Comparison of ENCODE assay signal across 10 mouse cellular contexts in the genomic region with DNA sequence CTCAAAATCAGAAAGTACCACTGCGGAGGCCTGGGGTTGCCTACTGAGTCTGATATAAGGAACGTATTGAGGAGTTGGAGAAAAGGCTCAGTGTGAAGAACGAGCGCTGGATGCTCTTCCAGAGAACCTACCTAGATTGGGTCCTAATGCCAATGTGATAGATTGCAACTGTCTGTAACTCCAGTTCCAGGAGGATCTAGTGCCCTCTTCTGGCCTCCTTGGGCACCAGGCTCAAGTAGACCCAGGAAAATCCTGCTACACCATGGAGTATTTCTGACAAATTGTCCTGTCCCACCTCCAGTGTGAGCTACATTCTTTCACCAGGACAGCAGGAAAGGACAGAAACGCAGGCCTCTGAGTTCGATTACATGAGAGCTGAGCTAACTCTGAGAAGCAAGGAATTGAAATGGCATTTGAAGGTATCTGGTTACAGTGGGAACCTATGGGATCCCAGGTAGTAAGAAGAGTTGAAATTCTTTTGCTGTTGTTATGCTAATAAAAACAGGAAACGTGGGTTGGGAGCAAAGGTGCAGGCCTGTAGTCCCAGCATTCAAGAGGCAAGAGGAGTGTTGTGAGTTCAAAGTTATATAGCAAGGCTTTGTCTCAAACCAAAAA. TPM values are rescaled to one million over a fixed set of nuclear protein-coding genes. Genes with fewer than 3 reads are reported as not detected.
A peak's percentile ranks its signal among the peaks of the same experiment; 100 is the strongest.
DNase-seq lines count a peak whose midpoint lies in the region; ATAC-seq and TF ChIP-seq lines count a peak whose summit lies in the region.
"Had no signal": no experiment of that assay in that cellular context is flagged by ENCODE, and none has a peak within 500 bp of the region (broad histone marks: within the 10 kb centered on the region; RNA-seq: fewer than 3 reads in every experiment).

No protein-coding gene starts in this region.

- H3K27me3 ChIP-seq in midbrain, embryonic 14.5 days (ENCODE audit: control insufficient read depth, insufficient read depth, low read length): no peaks in the 10 kb centered on the region
- H3K27me3 ChIP-seq in midbrain, embryonic 15.5 days (replicated peaks): no peaks in the 10 kb centered on the region
- H3K27me3 ChIP-seq in lung, embryonic 14.5 days (ENCODE audit: insufficient read depth, low read length): no peaks in the 10 kb centered on the region
- H3K27me3 ChIP-seq: heart, embryonic 13.5 days; lung, embryonic 15.5 days had no signal

- no peak for ATAC-seq in midbrain, embryonic 14.5 days (ENCODE audit: low FRiP score, low TSS enrichment)
- no peak for ATAC-seq in midbrain, embryonic 15.5 days (replicated peaks)
- no peak for ATAC-seq in lung, embryonic 14.5 days (ENCODE audit: insufficient read depth)

- intact Hi-C loops in gastrocnemius, postnatal 36 days (cut with DNase I): no loop called here

- DNase-seq in embryo, embryonic 10 days (ENCODE audit: low spot score): peak; percentile 44
- no peak for DNase-seq in embryo, embryonic 9.5 days (ENCODE audit: extremely low spot score)
- peak; percentile 49 for DNase-seq in midbrain, embryonic 14.5 days
- peak; percentile 40 for DNase-seq in lung, embryonic 14.5 days
- no peak for DNase-seq in gastrocnemius, postnatal 36 days
- DNase-seq in spleen, adult 18-20 months: no peak

- no peak overlapping the region for H3K4me3 ChIP-seq in midbrain, embryonic 14.5 days (replicated peaks; ENCODE audit: low read depth, low read length)
- no peak overlapping the region for H3K4me3 ChIP-seq in midbrain, embryonic 15.5 days
- no peak overlapping the region for H3K4me3 ChIP-seq in bone marrow macrophage, adult 2 months (ENCODE audit: insufficient read depth, low read length)
- H3K4me3 ChIP-seq in lung, embryonic 14.5 days (ENCODE audit: low read depth, low read length): no peak overlapping the region
- H3K4me3 ChIP-seq: heart, embryonic 13.5 days; lung, embryonic 15.5 days had no signal

- 58% methylated on average over 7 of the region's 7 CpGs for WGBS in midbrain, embryonic 14.5 days
- 57% methylated on average over 7 of the region's 7 CpGs for WGBS in midbrain, embryonic 15.5 days
- 33% methylated on average over 7 of the region's 7 CpGs for WGBS in lung, embryonic 14.5 days

- TF ChIP-seq CTCF in bone marrow macrophage, adult 2 months (IDR thresholded peaks at IDR 0.05; ENCODE audit: low read depth, low read length): peak; percentile 47; the same call in 1 of the 2 replicates
- peak; percentile 46 for TF ChIP-seq CTCF in lung, embryonic 14.5 days (IDR thresholded peaks at IDR 0.05; ENCODE audit: low read depth)

- H3K4me2 ChIP-seq in midbrain, embryonic 14.5 days (ENCODE audit: low read length): no peak overlapping the region
- H3K4me2 ChIP-seq in midbrain, embryonic 15.5 days: no peak overlapping the region
- no peak overlapping the region for H3K4me2 ChIP-seq in lung, embryonic 14.5 days
- H3K4me2 ChIP-seq: heart, embryonic 13.5 days; lung, embryonic 15.5 days had no signal

- no peak overlapping the region for H3K27ac ChIP-seq in midbrain, embryonic 14.5 days (replicated peaks; ENCODE audit: low read depth, low read length)
- no peak overlapping the region for H3K27ac ChIP-seq in midbrain, embryonic 15.5 days
- no peak overlapping the region for H3K27ac ChIP-seq in bone marrow macrophage, adult 2 months (ENCODE audit: insufficient read depth, low read depth, low read length)
- H3K27ac ChIP-seq in lung, embryonic 14.5 days (ENCODE audit: low read depth): no peak overlapping the region
- H3K27ac ChIP-seq: heart, embryonic 13.5 days; lung, embryonic 15.5 days had no signal

- no peak overlapping the region for H3K9ac ChIP-seq in midbrain, embryonic 14.5 days (replicated peaks; ENCODE audit: low read length)
- H3K9ac ChIP-seq in midbrain, embryonic 15.5 days: no peak overlapping the region
- H3K9ac ChIP-seq in lung, embryonic 14.5 days: no peak overlapping the region
- H3K9ac ChIP-seq: heart, embryonic 13.5 days; lung, embryonic 15.5 days had no signal

- no peaks in the 10 kb centered on the region for H3K4me1 ChIP-seq in midbrain, embryonic 14.5 days (ENCODE audit: control insufficient read depth, insufficient read depth, low read length)
- H3K4me1 ChIP-seq in midbrain, embryonic 15.5 days: no peaks in the 10 kb centered on the region
- no peaks in the 10 kb centered on the region for H3K4me1 ChIP-seq in bone marrow macrophage, adult 2 months (ENCODE audit: control insufficient read depth, insufficient read depth, low read length)
- H3K4me1 ChIP-seq in lung, embryonic 14.5 days (ENCODE audit: insufficient read depth): no peaks in the 10 kb centered on the region
- H3K4me1 ChIP-seq: heart, embryonic 13.5 days; lung, embryonic 15.5 days had no signal

- H3K9me3 ChIP-seq in midbrain, embryonic 14.5 days (ENCODE audit: control insufficient read depth, low read length): no peaks in the 10 kb centered on the region
- no peaks in the 10 kb centered on the region for H3K9me3 ChIP-seq in midbrain, embryonic 15.5 days
- H3K9me3 ChIP-seq in lung, embryonic 14.5 days (ENCODE audit: low read depth, low read length): no peaks in the 10 kb centered on the region
- H3K9me3 ChIP-seq: heart, embryonic 13.5 days; lung, embryonic 15.5 days had no signal

- TF ChIP-seq POLR2A in bone marrow macrophage, adult 2 months (IDR thresholded peaks at IDR 0.05; ENCODE audit: borderline replicate concordance, low read depth, low read length): no peak

- no peaks in the 10 kb centered on the region for H3K36me3 ChIP-seq in midbrain, embryonic 14.5 days (ENCODE audit: control insufficient read depth, insufficient read depth, low read length)
- no peaks in the 10 kb centered on the region for H3K36me3 ChIP-seq in midbrain, embryonic 15.5 days (replicated peaks)
- no peaks in the 10 kb centered on the region for H3K36me3 ChIP-seq in lung, embryonic 14.5 days (ENCODE audit: insufficient read depth)
- H3K36me3 ChIP-seq: heart, embryonic 13.5 days; lung, embryonic 15.5 days had no signal

RNA-seq across cellular contexts. Expression of gene Gm38392, which starts 10.4 kb away (rescaled TPM):
- polyA plus RNA-seq in midbrain, embryonic 14.5 days (2014; fragmentation: Nextera tagmentation; extraction: Ambion mirVana): not detected in 2 replicates
- not detected in 2 replicates for polyA plus RNA-seq in midbrain, embryonic 15.5 days (2015; fragmentation: Nextera tagmentation; extraction: Ambion mirVana)
- polyA plus RNA-seq in bone marrow macrophage, adult 2 months (2012; ENCODE audit: insufficient read depth, insufficient read length, missing spikeins): 0.48 TPM in 1 of 2 replicates, not detected in the other
- not detected in 2 replicates for polyA plus RNA-seq in lung, embryonic 14.5 days (2014; fragmentation: Nextera tagmentation; extraction: Ambion mirVana)
- under 1 TPM; 0.35 to 0.51 TPM for total RNA-seq in gastrocnemius, postnatal 36 days (2021)
- polyA plus RNA-seq: heart, embryonic 13.5 days had no signal

RNA-seq across cellular contexts. Expression of gene Tsacc, which starts 20.2 kb away (rescaled TPM):
- 8.0 and 8.1 TPM in 2 replicates for polyA plus RNA-seq in midbrain, embryonic 14.5 days (2014; fragmentation: Nextera tagmentation; extraction: Ambion mirVana)
- polyA plus RNA-seq in midbrain, embryonic 15.5 days (2015; fragmentation: Nextera tagmentation; extraction: Ambion mirVana): 8.7 and 9.9 TPM in 2 replicates
- polyA plus RNA-seq in bone marrow macrophage, adult 2 months (2012; ENCODE audit: insufficient read depth, insufficient read length, missing spikeins): 10.1 and 11.4 TPM in 2 replicates
- 9.1 and 9.9 TPM in 2 replicates for polyA plus RNA-seq in lung, embryonic 14.5 days (2014; fragmentation: Nextera tagmentation; extraction: Ambion mirVana)
- total RNA-seq in gastrocnemius, postnatal 36 days (2021): 1 to 10 TPM; 4.2 to 5.3 TPM

RNA-seq across cellular contexts. Expression of gene Cct3, which starts 20.3 kb away (rescaled TPM):
- polyA plus RNA-seq in midbrain, embryonic 14.5 days (2014; fragmentation: Nextera tagmentation; extraction: Ambion mirVana): 444 and 493 TPM in 2 replicates
- 442 and 444 TPM in 2 replicates for polyA plus RNA-seq in midbrain, embryonic 15.5 days (2015; fragmentation: Nextera tagmentation; extraction: Ambion mirVana)
- 75.3 and 76.5 TPM in 2 replicates for polyA plus RNA-seq in bone marrow macrophage, adult 2 months (2012; ENCODE audit: insufficient read depth, insufficient read length, missing spikeins)
- 594 and 602 TPM in 2 replicates for polyA plus RNA-seq in lung, embryonic 14.5 days (2014; fragmentation: Nextera tagmentation; extraction: Ambion mirVana)
- total RNA-seq in gastrocnemius, postnatal 36 days (2021): 10 to 100 TPM; 85.5 to 97.0 TPM

RNA-seq across cellular contexts. Expression of gene Rhbg, which starts 22.1 kb away (rescaled TPM):
- polyA plus RNA-seq in midbrain, embryonic 14.5 days (2014; fragmentation: Nextera tagmentation; extraction: Ambion mirVana): 0.21 and 0.22 TPM in 2 replicates
- polyA plus RNA-seq in midbrain, embryonic 15.5 days (2015; fragmentation: Nextera tagmentation; extraction: Ambion mirVana): 0.14 TPM in 2 replicates
- polyA plus RNA-seq in bone marrow macrophage, adult 2 months (2012; ENCODE audit: insufficient read depth, insufficient read length, missing spikeins): not detected in 2 replicates
- polyA plus RNA-seq in lung, embryonic 14.5 days (2014; fragmentation: Nextera tagmentation; extraction: Ambion mirVana): not detected in 2 replicates
- total RNA-seq in gastrocnemius, postnatal 36 days (2021): not detected

RNA-seq across cellular contexts. Expression of gene Glmp, which starts 48.2 kb away (rescaled TPM):
- polyA plus RNA-seq in midbrain, embryonic 14.5 days (2014; fragmentation: Nextera tagmentation; extraction: Ambion mirVana): 56.6 and 64.3 TPM in 2 replicates
- polyA plus RNA-seq in midbrain, embryonic 15.5 days (2015; fragmentation: Nextera tagmentation; extraction: Ambion mirVana): 106 and 107 TPM in 2 replicates
- polyA plus RNA-seq in bone marrow macrophage, adult 2 months (2012; ENCODE audit: insufficient read depth, insufficient read length, missing spikeins): 401 and 428 TPM in 2 replicates
- 124 and 129 TPM in 2 replicates for polyA plus RNA-seq in lung, embryonic 14.5 days (2014; fragmentation: Nextera tagmentation; extraction: Ambion mirVana)
- total RNA-seq in gastrocnemius, postnatal 36 days (2021): 10 to 100 TPM; 34.5 to 45.4 TPM

Comparison
In these comparisons a context has a peak if more than half of its experiments do, and no peak if none do; other contexts are left out.
1. DNase-seq: peak in embryo, embryonic 10 days (single experiment), midbrain, embryonic 14.5 days (single experiment) and lung, embryonic 14.5 days (single experiment); none in embryo, embryonic 9.5 days (single experiment), gastrocnemius, postnatal 36 days (0 of 2) and spleen, adult 18-20 months (0 of 2).